ENCODE assay signal across 1 mouse cellular context in genomic region chr7:28597642-28598446, GRCm38 (mm10).
TF ChIP-seq lines count a peak whose summit lies in the region.

Gene Samd4b, minus strand, starts transcription at chr7:28598144.
Gene Pak4, minus strand, starts transcription at chr7:28598185.

TF ChIP-seq in MEL, 35 proteins besides CTCF, POLR2A, EP300 and RAD21 (continued from another document):
- TF ChIP-seq ZKSCAN1 (IDR thresholded peaks at IDR 0.05; ENCODE audit: low read depth, low read length), result no peak
- no peak for TF ChIP-seq MYB (IDR thresholded peaks at IDR 0.05; ENCODE audit: low read depth, low read length)
- peak; percentile 95 for TF ChIP-seq SIN3A (IDR thresholded peaks at IDR 0.05; ENCODE audit: low read length)
